Mouse (Mus musculus): ENCODE data around the gene Aldh18a1. TPM values are rescaled to one million over a fixed set of nuclear protein-coding genes. Genes with fewer than 3 reads are reported as not detected.

Aldh18a1 gene
- polyA plus RNA-seq, 1 experiment = 59.5 TPM

DNA sequence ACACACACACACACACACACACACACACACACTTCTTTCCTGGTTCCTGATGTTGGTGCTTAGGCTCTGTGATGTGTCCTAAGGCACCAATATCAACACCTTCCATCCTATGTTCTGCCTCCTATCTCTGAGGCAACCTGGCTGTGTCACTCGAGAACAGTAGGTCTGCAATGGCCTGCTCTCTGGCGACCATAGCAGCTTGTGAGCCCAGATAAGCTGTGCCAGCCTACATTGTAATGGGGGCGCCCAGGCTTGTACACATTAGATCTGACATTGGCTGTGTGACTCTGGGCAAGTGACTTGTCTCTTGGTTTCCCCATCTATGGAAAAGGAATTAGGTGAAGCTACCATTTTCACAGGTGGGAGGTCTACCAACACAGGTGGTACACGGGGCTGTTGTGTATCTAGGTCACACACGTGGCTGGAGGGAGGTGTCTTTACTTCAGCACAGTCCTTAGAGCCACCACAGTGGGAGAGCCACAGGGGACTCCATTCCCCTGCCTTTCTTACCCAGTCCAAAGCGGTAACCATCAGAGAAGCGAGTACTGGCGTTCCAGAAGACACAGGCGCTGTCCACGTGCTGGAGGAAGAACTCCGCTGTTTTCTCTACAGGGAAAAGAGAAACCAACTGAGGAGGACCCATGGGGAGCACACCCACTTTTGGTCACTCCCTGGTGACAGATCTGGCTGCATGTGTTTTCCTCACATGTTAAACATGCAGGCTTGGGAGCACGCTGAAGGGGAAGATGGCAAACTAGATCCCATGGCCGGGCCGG lies 35.1 kb downstream of the Aldh18a1 start:
- TF ChIP-seq CTCF (IDR thresholded peaks at IDR 0.05; ENCODE audit: control insufficient read depth, insufficient read depth, insufficient read length) = no peak
- no peak for TF ChIP-seq MYOG (IDR thresholded peaks at IDR 0.05; ENCODE audit: control insufficient read depth, extremely low read depth, insufficient read length)
- no peak for TF ChIP-seq MYOD1 (IDR thresholded peaks at IDR 0.05; ENCODE audit: control insufficient read depth, insufficient read length, low read depth)
- no peak for TF ChIP-seq MAX (IDR thresholded peaks at IDR 0.05)
- TF ChIP-seq USF1 (IDR thresholded peaks at IDR 0.05; ENCODE audit: low read depth) = no peak
- no peak for TF ChIP-seq CEBPB (IDR thresholded peaks at IDR 0.05; ENCODE audit: low read depth)
- no peak for TF ChIP-seq FOSL1 (IDR thresholded peaks at IDR 0.05; ENCODE audit: insufficient read depth, low read length, poor library complexity, severe bottlenecking)
- Histone ChIP-seq H3K79me2 (ENCODE audit: control insufficient read depth, insufficient read depth) (no peaks in the 10 kb centered on the region), H3K4me3 (ENCODE audit: insufficient read depth, poor library complexity, severe bottlenecking) (no peak overlapping the region), H3K79me3 (ENCODE audit: low read depth) (no peaks in the 10 kb centered on the region), H3ac (ENCODE audit: control insufficient read depth, insufficient read length, low read depth) (no peak overlapping the region), H3K36me3 (ENCODE audit: control insufficient read depth, insufficient read depth) (peaks cover 55% of the 10 kb centered on the region), H3K27me3 (ENCODE audit: control insufficient read depth, insufficient read depth, insufficient read length) (no peaks in the 10 kb centered on the region)

DNA sequence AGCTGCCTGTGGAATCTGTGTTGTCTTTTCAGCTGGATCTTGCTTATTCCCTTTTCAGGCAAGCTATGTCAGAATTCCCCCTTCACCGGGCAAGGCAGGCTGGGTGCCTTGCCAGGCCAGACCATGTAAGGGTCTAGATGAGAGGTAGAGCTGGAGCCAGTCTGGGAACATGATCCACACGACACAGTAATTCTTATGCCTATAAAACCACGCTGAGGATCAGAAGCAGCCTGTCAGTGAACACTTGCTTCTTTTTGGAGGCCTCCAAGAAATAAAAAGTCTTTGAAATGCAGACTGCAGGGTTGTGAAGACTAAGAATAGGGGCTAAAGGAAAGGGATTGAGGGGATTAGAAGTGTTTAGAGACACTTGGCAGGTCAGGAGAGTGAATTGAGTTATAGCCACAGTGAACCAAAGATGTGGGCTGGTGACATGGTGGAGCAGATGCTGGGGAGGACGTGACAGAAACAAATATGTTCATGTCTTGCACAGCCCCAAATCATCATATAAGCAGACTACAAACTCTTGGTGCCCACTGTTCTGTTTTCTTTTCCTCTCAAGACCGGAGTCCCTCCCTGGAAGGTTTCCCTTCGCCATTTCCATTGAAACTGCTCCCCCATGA lies 38.6 kb downstream of the Aldh18a1 start:
- Histone ChIP-seq H3K4me3 (ENCODE audit: insufficient read depth, poor library complexity, severe bottlenecking) (no peak overlapping the region), H3K79me2 (ENCODE audit: control insufficient read depth, insufficient read depth) (no peaks in the 10 kb centered on the region), H3ac (ENCODE audit: control insufficient read depth, insufficient read length, low read depth) (no peak overlapping the region), H3K79me3 (ENCODE audit: low read depth) (no peaks in the 10 kb centered on the region), H3K27me3 (ENCODE audit: control insufficient read depth, insufficient read depth, insufficient read length) (no peaks in the 10 kb centered on the region), H3K36me3 (ENCODE audit: control insufficient read depth, insufficient read depth) (peaks cover 38% of the 10 kb centered on the region)
- TF ChIP-seq MYOD1 (IDR thresholded peaks at IDR 0.05; ENCODE audit: control insufficient read depth, insufficient read length, low read depth) (no peak), CEBPB (IDR thresholded peaks at IDR 0.05; ENCODE audit: low read depth) (no peak)

DNA sequence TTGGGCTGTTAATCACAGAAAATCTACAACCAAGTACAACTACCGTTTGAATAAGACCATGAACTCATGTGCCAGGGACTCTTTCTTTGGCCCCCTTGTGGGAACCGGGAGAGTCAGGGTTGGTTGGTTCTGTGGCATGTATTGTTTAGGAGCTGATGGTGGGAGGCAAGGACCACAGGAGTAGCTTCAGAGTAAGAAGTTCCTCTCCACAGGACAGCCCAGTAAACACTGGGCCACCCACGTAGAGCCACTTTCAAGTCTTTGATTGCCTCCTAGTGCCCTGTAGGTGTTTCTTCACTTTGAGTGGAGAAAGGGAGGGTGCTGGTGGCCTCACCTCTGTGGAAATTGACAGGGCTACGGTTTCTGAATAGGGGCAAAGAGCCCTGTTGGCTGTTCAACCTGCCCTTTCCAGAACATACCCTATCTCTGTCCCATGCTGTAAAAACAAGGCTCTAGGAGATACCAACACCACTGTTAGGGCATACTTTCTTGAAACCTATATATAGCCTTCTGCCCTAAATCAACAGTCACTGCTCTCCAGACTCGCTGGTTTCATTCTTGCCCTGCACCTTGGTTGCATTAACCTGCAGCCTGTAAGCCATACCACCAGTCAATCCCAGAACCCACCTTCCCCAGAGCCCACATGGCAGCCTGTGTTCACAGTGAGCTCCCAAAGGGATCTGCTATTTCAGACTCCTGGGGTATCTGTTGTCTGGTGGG lies 39.3 kb downstream of the Aldh18a1 start:
- TF ChIP-seq USF1 (IDR thresholded peaks at IDR 0.05; ENCODE audit: low read depth) = no peak
- no peak for TF ChIP-seq MYOD1 (IDR thresholded peaks at IDR 0.05; ENCODE audit: control insufficient read depth, insufficient read length, low read depth)
- TF ChIP-seq CTCF (IDR thresholded peaks at IDR 0.05; ENCODE audit: control insufficient read depth, insufficient read depth, insufficient read length) = no peak
- no peak for TF ChIP-seq FOSL1 (IDR thresholded peaks at IDR 0.05; ENCODE audit: insufficient read depth, low read length, poor library complexity, severe bottlenecking)
- TF ChIP-seq MYOG (IDR thresholded peaks at IDR 0.05; ENCODE audit: control insufficient read depth, extremely low read depth, insufficient read length) = no peak
- no peak for TF ChIP-seq MAX (IDR thresholded peaks at IDR 0.05)
- no peak for TF ChIP-seq CEBPB (IDR thresholded peaks at IDR 0.05; ENCODE audit: low read depth)
- Histone ChIP-seq H3K4me3 (ENCODE audit: insufficient read depth, poor library complexity, severe bottlenecking) (no peak overlapping the region), H3K79me2 (ENCODE audit: control insufficient read depth, insufficient read depth) (no peaks in the 10 kb centered on the region), H3K36me3 (ENCODE audit: control insufficient read depth, insufficient read depth) (peaks cover 36% of the 10 kb centered on the region), H3K27me3 (ENCODE audit: control insufficient read depth, insufficient read depth, insufficient read length) (no peaks in the 10 kb centered on the region), H3ac (ENCODE audit: control insufficient read depth, insufficient read length, low read depth) (no peak overlapping the region), H3K79me3 (ENCODE audit: low read depth) (no peaks in the 10 kb centered on the region)

DNA sequence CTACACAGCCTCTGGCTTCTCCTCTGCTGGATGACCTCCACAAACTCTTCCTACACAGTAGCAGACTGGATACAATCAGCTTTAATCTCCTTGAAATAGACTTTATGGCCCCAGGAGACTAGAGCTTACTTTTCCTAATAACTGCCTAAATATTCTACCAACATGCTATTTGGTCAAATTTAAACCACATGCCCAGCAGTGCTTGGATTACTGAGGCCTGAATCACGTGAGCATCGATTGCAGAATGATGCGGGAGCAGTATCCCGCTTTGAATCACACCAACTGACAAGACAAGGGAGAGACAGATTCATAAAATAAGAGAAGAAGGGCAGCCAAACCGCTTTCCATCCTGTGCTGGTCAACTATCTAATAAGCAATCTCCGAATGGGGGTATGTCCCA lies 39.9 kb downstream of the Aldh18a1 start:
- no peak overlapping the region for H3K4me3 ChIP-seq (ENCODE audit: insufficient read depth, poor library complexity, severe bottlenecking)
- H3K79me2 ChIP-seq (ENCODE audit: control insufficient read depth, insufficient read depth) = no peaks in the 10 kb centered on the region
- H3K27me3 ChIP-seq (ENCODE audit: control insufficient read depth, insufficient read depth, insufficient read length) = no peaks in the 10 kb centered on the region
- H3ac ChIP-seq (ENCODE audit: control insufficient read depth, insufficient read length, low read depth) = no peak overlapping the region
- H3K79me3 ChIP-seq (ENCODE audit: low read depth) = no peaks in the 10 kb centered on the region
- TF ChIP-seq CTCF (IDR thresholded peaks at IDR 0.05; ENCODE audit: control insufficient read depth, insufficient read depth, insufficient read length) = no peak
- TF ChIP-seq MYOD1 (IDR thresholded peaks at IDR 0.05; ENCODE audit: control insufficient read depth, insufficient read length, low read depth) = no peak
- TF ChIP-seq MAX (IDR thresholded peaks at IDR 0.05) = no peak
- TF ChIP-seq MYOG (IDR thresholded peaks at IDR 0.05; ENCODE audit: control insufficient read depth, extremely low read depth, insufficient read length) = no peak
- TF ChIP-seq FOSL1 (IDR thresholded peaks at IDR 0.05; ENCODE audit: insufficient read depth, low read length, poor library complexity, severe bottlenecking) = no peak
- no peak for TF ChIP-seq CEBPB (IDR thresholded peaks at IDR 0.05; ENCODE audit: low read depth)
- TF ChIP-seq USF1 (IDR thresholded peaks at IDR 0.05; ENCODE audit: low read depth) = no peak
- H3K36me3 ChIP-seq (ENCODE audit: control insufficient read depth, insufficient read depth) = peaks cover 31% of the 10 kb centered on the region

DNA sequence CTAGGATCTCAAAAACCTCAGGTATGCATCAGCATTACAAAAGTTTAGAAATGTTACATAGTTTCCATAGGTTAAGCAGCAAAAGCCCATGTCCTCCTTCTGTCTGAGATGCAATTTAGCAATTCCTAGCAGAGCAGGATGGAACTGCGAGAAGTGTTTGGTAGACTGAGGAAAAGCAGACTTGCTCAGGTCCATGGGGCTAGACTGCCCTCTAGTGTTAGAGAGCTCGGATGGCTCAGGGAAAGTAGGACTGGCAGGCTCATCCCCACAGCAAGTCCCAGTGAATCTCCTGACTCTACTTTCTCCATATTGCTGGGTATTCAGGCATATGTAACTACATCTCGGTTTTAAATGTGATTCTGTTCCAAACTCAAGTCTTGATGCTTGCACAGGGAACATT lies 43.4 kb downstream of the Aldh18a1 start:
- H3K4me3 ChIP-seq (ENCODE audit: insufficient read depth, poor library complexity, severe bottlenecking) = no peak overlapping the region

More for the DNA sequence above, 43.4 kb downstream of the Aldh18a1 start:
- Histone ChIP-seq H3ac (ENCODE audit: control insufficient read depth, insufficient read length, low read depth) (no peak overlapping the region), H3K79me2 (ENCODE audit: control insufficient read depth, insufficient read depth) (no peaks in the 10 kb centered on the region), H3K36me3 (ENCODE audit: control insufficient read depth, insufficient read depth) (no peaks in the 10 kb centered on the region), H3K79me3 (ENCODE audit: low read depth) (no peaks in the 10 kb centered on the region), H3K27me3 (ENCODE audit: control insufficient read depth, insufficient read depth, insufficient read length) (no peaks in the 10 kb centered on the region)
- peak; percentile 81 for TF ChIP-seq CTCF (IDR thresholded peaks at IDR 0.05; ENCODE audit: control insufficient read depth, insufficient read depth, insufficient read length)
- TF ChIP-seq CEBPB (IDR thresholded peaks at IDR 0.05; ENCODE audit: low read depth) = no peak
